Mouse (Mus musculus): ENCODE data around the gene Rhot1. TPM values are rescaled to one million over a fixed set of nuclear protein-coding genes. Genes with fewer than 3 reads are reported as not detected.

The Rhot1 gene
- polyA plus RNA-seq (2012; rRNA removed; ENCODE audit: low replicate concordance): 7.2 and 22.4 TPM in 2 replicates

DNA sequence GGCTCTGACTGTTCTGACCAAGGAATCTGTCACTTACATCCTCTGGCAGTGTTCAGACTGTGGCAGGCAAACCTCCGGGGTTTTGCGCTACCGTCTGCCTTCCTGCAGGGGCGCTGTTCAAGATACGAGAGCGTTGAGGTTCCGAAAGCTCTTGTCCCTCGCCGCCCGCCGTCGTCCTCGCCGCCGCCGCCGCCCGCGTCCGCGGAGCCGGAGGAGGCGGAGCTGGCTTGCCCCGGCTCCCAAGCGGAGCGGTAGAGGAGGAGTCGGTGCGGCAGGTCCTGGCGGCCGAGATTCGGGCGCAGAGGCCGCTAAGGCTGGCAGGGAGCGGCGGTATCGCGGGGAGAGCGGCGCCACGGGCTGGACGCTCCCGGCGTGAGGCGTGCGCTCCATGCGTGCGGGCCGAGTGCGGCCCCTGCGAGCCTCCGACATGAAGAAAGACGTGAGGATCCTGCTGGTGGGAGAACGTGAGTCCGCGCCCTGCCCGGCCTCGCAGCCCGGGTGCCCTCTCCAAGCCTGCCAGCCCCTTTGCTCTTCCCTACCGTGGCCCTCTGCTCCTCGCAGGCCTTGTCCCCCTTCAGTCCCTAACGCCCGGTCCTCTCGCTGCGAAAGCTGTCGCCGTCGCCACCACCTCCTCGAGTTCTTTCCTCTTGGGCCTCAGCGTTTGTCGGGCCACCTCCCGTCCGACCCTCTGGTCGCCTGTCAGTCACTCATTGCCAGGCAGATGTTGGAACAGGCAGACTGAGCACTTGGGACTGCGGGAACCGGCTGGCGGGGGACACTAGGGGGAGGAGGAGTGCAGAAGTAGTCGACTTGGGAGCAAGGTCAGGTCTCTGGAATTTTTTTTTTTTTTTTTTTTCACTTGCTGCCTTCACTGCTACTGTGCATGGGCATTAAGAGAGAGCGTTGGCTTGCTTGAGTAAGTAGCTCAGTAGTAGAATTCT, at the start of gene Rhot1:
Gene Rhot1, plus strand, starts transcription at position 160 of the 941 bp plus-strand sequence.

DNA sequence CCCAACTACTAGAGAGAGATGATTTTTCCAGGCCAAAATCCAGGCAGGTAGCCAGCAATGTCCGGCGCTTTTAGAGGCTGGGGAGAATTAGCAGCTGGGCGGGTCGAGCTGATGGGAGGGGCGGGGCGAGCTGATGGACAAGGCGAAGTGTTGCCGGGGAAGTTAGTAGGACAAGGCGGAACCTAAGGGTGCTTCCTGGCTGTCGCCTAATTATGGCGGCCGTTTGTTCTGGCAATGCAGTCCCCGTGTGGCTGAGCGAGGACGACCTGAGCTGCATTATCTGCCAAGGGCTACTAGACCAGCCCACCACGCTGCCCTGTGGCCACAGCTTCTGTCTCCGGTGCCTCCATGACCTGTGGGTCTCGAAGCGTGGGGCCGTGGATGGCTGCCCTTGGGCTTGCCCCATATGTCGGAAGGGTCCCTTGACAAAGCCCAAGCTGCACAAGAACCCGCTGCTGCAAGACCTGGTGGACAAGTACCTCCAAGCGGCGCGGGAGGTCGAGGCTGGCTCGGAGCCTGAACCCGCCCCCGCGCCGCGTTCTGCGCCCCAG, 25.0 kb upstream of the Rhot1 start, which contains the start of gene Rnf135:
Gene Rnf135, plus strand, starts transcription at position 147 of the 551 bp plus-strand sequence.

DNA sequence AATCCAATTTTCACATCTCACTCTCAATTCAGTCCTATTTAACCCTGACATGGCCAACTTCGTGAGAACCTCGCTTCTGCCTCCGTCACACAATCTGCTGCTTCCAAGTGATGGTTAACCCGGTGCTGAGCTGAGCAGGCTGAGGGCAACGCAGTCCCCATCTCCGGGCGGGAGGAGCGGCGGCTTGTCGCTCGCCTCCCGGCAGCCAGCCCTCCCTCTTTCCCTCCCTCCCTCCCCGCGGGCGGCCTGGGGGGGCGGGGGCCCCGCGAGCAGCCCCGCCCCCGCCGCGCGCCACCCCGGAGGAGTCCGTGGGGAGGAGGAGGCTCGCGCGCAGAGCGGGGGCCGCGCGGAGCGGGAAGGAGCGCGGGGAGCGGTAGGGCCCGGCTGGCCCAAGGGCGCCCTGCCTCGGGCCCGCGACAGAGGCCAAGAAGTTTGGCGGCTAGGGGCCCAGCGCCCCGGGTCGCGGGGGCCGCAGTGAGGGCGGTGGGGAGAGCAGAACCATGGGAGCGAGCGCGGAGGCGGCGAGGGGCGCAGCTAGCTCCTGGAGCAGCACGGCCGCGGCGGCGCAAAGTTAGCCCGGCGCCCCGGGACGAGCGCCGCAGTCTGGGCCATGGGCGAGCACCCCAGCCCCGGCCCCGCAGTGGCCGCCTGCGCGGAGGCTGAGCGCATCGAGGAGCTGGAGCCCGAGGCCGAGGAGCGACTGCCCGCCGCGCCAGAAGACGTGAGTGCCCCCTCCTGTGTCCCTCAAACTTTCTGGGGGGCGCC, 91.9 kb downstream of the Rhot1 start, which contains the start of gene Rhbdl3:
Gene Rhbdl3, plus strand, starts transcription at position 362 of the 765 bp plus-strand sequence.

Other genes with a start within 250 kb of the Rhot1 start
- 3.2 and 7.4 TPM in 2 replicates for gene Utp6, start 246.6 kb upstream of the Rhot1 start, polyA plus RNA-seq (2012; rRNA removed; ENCODE audit: low replicate concordance)
- 3.2 and 4.6 TPM in 2 replicates for gene Suz12, start 215.9 kb upstream of the Rhot1 start, polyA plus RNA-seq (2012; rRNA removed; ENCODE audit: low replicate concordance)
- 19.7 and 21.1 TPM in 2 replicates for gene Crlf3, start 128.0 kb upstream of the Rhot1 start, polyA plus RNA-seq (2012; rRNA removed; ENCODE audit: low replicate concordance)
- gene Atad5, start 119.6 kb upstream of the Rhot1 start, polyA plus RNA-seq (2012; rRNA removed; ENCODE audit: low replicate concordance): 0.30 and 0.59 TPM in 2 replicates
- gene Tefm, start 66.8 kb upstream of the Rhot1 start, polyA plus RNA-seq (2012; rRNA removed; ENCODE audit: low replicate concordance): 2.3 and 7.3 TPM in 2 replicates
- 7.7 and 13.2 TPM in 2 replicates for gene Adap2, start 54.9 kb upstream of the Rhot1 start, polyA plus RNA-seq (2012; rRNA removed; ENCODE audit: low replicate concordance)
- 8.7 and 9.3 TPM in 2 replicates for gene Rnf135, start 25.2 kb upstream of the Rhot1 start, polyA plus RNA-seq (2012; rRNA removed; ENCODE audit: low replicate concordance)
- gene Rhbdl3, start 91.9 kb downstream of the Rhot1 start, polyA plus RNA-seq (2012; rRNA removed; ENCODE audit: low replicate concordance): 4.5 and 5.5 TPM in 2 replicates
- gene 5730455P16Rik, start 169.0 kb downstream of the Rhot1 start, polyA plus RNA-seq (2012; rRNA removed; ENCODE audit: low replicate concordance): 5.4 and 5.8 TPM in 2 replicates
- 79.5 and 141 TPM in 2 replicates for gene Zfp207, start 174.3 kb downstream of the Rhot1 start, polyA plus RNA-seq (2012; rRNA removed; ENCODE audit: low replicate concordance)
- 36.4 and 56.7 TPM in 2 replicates for gene Psmd11, start 219.6 kb downstream of the Rhot1 start, polyA plus RNA-seq (2012; rRNA removed; ENCODE audit: low replicate concordance)

Measured in mammary gland, adult 2 months (tissue).